Mouse (Mus musculus): ENCODE results near the gene Dzip1l. TPM values are rescaled to one million over a fixed set of nuclear protein-coding genes. Genes with fewer than 3 reads are reported as not detected.
A peak's percentile ranks its signal among the peaks of the same experiment; 100 is the strongest.
"Not testable (repeated sequence)": the region's sequence is repeated elsewhere in the genome, so short reads cannot be mapped to it uniquely, and the experiment has no call there.

Dzip1l gene
- total RNA-seq (2021): 1 to 10 TPM; 3.3 to 4.3 TPM
- long read RNA-seq, experiment 1, partial matches to known transcripts: 0 of 1 reads
- long read RNA-seq, experiment 1, other reads (novel, unspliced or antisense): 0 of 1 reads
- long read RNA-seq, experiment 2: 0 reads

DNA sequence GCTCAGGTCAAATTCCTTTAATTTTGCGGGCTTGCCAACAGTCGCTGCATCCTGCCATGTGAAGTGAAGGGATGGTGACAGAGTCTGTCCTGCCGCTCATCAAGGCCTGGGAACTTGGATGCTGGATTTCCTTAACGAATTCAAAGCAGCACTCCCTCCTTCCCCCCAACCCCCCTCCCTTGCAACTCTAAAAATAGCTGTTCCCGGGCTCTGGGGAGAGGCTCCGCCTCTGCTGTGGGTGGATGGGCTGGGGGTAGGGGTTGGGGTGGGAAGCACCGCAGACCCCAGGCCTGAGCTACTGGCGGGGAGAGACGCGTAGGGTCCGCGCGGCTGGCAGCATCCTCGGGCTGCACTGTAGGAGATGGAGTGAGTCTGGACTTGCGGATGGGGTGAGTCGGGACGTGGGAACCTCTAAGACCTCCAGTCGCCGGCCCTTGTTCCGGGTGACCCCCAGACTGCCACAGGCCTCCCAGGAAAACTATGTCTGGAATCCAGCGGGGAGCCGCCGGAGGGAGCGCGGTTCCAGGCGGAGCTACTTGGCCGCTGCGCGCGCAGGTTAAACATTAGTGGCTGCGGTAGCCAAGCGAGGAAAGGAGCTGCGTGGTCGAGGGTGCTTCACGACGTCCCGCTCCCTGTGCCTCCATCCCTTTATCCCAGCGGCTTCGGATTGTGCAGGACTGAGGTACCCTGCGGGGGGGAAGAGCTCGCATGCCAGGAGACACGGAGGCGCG, at the start of gene Dzip1l:
TSS of gene Dzip1l (plus strand) at position 216 of the 731 bp plus-strand sequence.
- DNase-seq: peak; percentile 56 to 68

GRCm38 (mm10) chr9:99580655-99581054, 48.6 kb upstream of the Dzip1l start:
- DNase-seq: peak; percentile 12 to 26

DNA sequence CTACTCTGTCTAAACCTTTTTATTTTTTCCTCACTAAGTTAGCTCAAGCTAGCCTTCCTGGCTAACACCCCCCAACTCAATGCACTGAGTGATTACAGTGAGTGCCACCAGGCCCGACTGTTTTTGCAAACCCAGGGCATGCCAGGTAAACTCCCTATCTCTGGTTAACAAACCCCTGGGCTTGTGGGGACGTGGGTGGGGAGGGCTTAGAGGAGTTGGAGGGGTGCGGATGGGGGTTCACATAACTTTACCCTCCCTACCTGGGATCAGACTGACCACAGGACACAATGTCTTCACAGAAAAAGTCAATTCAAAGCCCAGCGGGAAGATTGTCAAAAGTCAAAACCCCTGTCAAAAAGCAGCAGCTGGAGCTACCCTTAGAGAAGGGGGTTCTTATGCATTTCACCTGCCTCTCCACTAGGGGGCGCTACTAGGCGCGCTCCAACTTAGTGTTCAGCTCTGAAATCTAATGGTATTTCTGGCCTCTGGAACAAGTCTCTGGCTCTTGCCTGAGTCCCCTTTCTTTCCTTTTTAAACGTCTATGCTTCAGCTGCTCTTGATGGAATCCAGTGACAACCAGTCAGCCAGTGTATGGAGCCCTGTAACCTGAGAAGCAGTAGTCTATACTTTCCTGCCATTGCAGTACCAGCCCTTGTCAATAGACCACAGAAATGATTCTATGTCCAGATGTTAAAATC, 41.6 kb upstream of the Dzip1l start:
- peak; percentile 22 to 75 for DNase-seq

GRCm38 (mm10) chr9:99591144-99591543, 38.2 kb upstream of the Dzip1l start:
- no peak for DNase-seq

- DNase-seq: not testable (repeated sequence)
Measured at GRCm38 (mm10) chr9:99599127-99599526, 30.2 kb upstream of the Dzip1l start.

- DNase-seq: no peak
Measured at GRCm38 (mm10) chr9:99603566-99603965, 25.7 kb upstream of the Dzip1l start.

GRCm38 (mm10) chr9:99612202-99612601, 17.1 kb upstream of the Dzip1l start, which contains the start of gene A4gnt:
Gene A4gnt, plus strand, starts transcription at chr9:99612502.
- no peak for DNase-seq

DNA sequence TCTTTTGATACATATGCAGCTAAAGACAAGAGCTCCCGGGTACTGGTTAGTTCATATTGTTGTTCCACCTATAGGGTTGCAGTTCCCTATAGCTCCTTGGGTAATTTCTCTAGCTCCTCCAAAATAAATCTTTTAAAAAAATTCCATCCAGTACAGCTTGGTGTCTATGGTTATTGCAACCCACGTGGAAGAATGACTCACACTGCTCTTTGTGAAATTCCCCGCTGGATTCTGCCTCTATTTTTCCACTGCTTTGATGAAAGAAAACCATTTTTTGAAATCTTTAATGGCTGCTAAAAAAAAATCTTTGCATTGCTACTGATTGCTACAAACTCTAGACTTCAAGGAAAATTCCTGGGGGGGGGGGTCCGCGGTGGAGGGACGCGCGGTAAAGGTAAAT, 9.6 kb upstream of the Dzip1l start:
- no peak for DNase-seq

DNA sequence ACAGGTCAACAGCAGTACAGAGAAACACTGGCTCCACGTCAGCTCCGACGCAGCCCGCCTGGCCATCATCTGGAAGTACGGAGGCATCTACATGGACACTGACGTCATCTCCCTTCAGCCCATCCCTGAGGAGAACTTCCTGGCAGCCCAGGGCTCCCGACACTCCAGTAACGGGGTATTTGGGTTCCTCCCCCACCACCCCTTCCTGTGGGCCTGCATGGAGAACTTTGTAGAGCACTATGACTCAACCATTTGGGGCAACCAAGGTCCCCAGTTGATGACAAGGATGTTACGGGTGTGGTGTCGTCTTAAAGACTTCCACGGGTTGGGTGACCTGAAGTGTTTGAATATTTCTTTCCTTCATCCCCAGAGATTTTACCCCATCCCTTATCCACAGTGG, 9.1 kb upstream of the Dzip1l start:
- DNase-seq: no peak

GRCm38 (mm10) chr9:99622034-99622433, 7.3 kb upstream of the Dzip1l start:
- no peak for DNase-seq

DNA sequence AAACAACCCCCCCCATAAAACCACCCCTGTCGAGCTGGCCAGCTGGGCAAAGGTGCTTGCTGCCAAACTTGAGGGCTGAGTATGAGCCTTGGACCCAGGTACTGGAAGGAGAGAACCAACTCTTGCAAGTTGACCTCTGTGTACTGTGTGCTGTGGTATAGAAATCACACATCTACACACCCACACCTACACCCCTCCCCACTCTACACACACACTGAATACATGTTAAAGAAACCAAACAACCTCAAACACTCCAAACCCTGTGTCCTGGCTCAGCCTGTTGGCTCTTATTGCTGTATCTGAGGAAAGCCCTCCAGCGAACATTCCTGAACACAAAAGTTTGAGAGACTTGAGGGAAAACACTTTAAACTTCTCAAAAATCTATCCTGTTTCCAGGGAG, 6.3 kb upstream of the Dzip1l start:
- no peak for DNase-seq

DNA sequence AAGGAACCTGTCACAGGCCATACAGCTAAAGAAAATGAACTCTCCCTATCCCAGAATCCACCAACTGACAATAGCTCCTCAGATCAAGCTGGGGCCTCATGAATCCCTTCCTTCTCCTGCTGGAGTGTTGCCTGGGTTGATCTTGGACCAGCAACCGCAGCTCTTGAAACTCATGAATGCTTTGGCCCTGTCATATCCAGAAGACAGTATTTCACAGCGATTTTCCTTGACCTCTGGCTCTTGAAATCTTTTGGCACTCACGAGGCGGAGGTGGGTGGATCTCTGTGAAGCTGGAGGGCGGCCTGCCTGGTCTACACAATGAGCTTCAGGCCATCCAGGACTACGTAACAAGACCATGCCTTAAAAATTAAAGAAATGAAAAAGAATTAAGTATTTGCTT, 5.2 kb upstream of the Dzip1l start:
- peak; percentile 15 to 30 for DNase-seq

DNA sequence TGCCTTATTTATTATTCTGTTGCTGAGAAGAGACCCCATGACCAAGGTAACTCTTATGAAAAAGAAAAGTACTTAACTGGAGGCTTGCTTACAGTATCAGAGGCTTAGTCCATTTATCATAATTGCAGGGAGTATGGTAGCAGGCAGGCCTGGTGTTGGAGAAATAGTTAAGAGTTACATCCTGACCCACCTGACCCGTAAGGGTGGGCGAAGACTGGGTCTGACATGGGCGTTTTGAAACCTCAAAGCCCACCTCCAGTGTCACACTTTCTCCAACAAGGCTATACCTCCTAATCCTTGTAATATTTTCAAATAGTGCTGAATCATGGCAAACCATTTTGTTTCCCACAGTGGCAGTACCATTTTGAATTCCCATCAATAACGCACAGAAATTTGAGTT, 715 bp upstream of the Dzip1l start:
- no peak for DNase-seq

DNA sequence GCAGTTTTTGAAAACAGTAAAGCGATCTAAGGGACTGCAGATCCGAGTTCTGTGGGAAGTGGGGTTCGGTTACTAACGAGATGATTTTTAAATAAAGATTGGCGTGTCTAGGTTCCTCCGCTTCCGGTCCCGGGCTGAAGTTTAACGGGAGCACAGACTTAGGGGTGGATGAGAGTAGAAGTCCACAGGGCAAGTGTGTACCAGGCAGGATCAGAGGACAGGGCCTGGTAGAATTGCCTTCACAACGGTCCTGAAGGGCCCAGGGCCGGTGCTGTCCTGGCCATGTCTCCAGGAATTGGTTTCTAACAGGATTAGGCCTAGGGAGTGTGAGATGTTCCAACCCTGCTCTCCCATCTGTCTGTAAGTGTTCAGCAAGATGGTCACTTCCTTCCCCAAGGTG, 775 bp downstream of the Dzip1l start:
- DNase-seq: peak in 1 of 2 experiments; percentile 13

GRCm38 (mm10) chr9:99630528-99631125, 1.3 kb downstream of the Dzip1l start:
- peak in 1 of 2 experiments; percentile 8 for DNase-seq

- DNase-seq: no peak
Measured at GRCm38 (mm10) chr9:99631781-99632180, 2.5 kb downstream of the Dzip1l start.

DNA sequence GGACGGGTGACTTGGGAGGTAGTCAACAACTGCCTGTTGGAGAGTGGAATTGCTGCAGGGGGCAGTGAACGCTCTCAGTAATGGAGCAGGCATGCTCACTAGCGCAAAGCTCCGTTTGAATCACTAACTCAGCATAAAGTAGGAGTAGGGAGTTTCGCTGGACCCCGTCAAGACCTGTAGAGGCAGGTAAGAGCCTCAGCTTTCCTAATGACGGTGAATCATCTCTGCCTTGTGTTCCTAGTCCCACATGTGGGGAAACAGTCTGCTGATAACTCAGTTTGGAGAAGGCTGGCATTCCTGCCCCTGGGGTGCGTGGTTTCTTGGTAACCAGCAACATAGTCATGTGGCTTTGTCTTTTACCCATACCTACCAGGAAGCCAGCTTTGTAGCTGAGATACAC, 3.0 kb downstream of the Dzip1l start:
- DNase-seq: peak in 1 of 2 experiments; percentile 13

DNA sequence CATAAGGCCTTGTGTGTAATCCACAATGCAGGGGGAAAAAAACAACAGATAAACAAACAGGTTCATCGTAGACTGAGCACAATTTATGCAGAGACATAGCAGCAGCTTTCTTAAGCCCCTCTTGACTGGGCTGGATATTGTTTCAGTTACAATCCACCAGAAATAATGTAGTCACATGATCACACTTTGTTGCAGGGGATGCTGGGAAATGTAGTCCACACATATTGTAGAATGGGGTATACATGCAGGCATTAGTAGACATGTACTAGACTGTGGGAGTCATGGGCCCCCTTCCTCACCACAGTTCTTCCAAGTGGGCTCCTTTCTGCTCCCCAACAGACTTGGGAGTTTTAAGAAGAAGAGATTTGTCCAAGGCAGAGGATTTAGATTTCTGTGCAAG, 7.5 kb downstream of the Dzip1l start:
- no peak for DNase-seq

DNA sequence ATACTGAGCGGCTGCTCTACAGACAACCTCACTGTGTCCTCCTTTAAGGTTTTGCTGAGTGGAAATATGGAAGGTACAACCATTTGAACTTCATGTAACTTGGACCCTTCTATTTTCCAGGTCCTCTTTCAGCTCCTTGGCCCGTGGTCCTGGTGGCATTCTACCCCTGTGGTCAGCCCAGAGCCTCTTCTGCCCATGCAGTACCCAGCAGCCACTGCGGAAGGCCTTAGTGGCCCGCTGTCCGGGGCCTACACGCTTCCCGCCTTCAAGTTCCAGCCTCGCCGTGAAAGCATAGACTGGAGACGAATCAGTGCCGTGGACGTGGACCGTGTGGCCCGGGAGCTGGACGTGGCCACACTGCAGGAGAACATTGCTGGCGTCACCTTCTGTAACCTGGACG, 7.9 kb downstream of the Dzip1l start:
- no peak for DNase-seq

GRCm38 (mm10) chr9:99637736-99638135, 8.4 kb downstream of the Dzip1l start:
- DNase-seq: no peak

DNA sequence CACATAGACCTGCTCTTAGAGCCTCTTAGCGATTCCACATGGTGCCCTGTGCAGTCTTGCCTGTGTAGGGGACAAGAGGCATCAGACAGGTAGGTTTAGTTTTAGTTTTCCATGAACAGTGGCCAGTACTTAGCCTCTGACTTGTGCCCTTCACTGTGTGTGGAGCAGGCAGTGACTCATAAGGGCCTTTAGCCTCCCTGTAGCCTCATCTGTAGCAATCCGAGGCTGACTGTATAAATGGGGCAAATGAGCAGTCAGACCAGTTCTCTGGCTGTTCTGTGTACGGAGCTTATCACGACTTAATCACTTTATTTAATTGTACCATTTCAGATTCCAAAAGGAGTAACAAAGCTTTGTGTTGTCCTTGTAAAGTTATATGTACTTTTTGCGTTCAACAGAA, 10.7 kb downstream of the Dzip1l start:
- DNase-seq: no peak

GRCm38 (mm10) chr9:99645416-99645815, 16.1 kb downstream of the Dzip1l start:
- DNase-seq: no peak

DNA sequence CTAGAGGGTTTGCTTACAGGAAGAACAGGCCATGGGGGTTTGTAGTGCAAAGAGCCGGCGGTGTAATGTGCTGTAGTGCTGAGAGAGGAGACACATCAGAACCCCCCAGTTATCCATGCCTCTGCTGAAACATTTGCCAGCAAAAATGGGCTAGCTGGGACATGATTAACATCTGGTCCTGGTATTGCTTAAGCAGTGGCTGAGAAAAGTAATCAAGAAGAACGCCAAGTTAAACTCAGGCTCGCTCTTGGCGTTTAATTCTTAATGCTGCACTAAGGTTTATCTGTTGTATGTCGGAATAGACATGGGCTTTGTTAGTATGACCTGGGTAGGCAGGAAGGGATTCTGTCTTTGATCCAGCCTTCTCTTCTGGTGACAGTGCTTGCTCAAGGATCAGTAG, 16.8 kb downstream of the Dzip1l start:
- DNase-seq: no peak
